Mouse (Mus musculus): Measurements from ENCODE around the gene Ppl.

Ppl gene

GRCm38 (mm10) chr16:5132401-5132801 lies at the start of gene Ppl:
Gene Ppl (minus strand): TSS chr16:5132421.
- CTCF ChIA-PET, result interaction anchor here in 1 of 4 experiments (1.1 kb wide), 1 partner anchor 124 kb away, joined by 3 read pairs; the partner anchor contains the start of gene Eef2kmt

DNA sequence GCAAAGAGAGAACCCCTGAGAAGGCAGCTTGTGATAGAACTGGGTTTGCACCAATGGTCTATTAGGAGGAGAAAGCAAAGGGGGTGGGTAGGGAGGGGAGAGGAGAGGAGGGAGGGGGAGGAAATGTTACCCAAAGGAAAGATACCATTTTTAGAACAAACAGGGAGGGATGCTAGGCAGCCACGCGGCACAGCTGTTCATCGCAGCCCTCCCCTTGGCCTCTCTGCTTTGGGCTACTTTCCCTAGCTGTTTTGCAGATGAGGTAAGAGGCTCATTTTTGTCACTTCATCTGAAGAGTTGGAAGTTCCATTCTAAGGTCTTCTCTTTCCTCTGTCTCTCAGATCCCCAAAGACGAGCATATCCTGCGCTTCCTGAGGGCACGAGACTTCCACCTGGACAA lies 40.4 kb upstream of the Ppl start:
- CTCF ChIA-PET, result no interaction called here
- POLR2A ChIA-PET, result no interaction called here

More at GRCm38 (mm10) chr16:5132401-5132801, at the start of gene Ppl:
- POLR2A ChIA-PET, result interaction anchor here in 2 of 4 experiments (1.0 to 1.4 kb wide), 2 partner anchors 20 to 252 kb away, joined by 5 read pairs; no protein-coding TSS in a partner anchor

GRCm38 (mm10) chr16:5168829-5169228 lies 36.6 kb upstream of the Ppl start:
- POLR2A ChIA-PET, result interaction anchor here in 1 of 4 experiments (0.7 kb wide), 1 partner anchor 288 kb away, joined by 4 read pairs; the partner anchor contains the start of gene Ubald1
- CTCF ChIA-PET, result no interaction called here

GRCm38 (mm10) chr16:5168038-5168437 lies 35.8 kb upstream of the Ppl start:
- POLR2A ChIA-PET, result interaction anchor here in 1 of 4 experiments (0.7 kb wide), 1 partner anchor 288 kb away, joined by 4 read pairs; the partner anchor contains the start of gene Ubald1
- CTCF ChIA-PET, result no interaction called here

DNA sequence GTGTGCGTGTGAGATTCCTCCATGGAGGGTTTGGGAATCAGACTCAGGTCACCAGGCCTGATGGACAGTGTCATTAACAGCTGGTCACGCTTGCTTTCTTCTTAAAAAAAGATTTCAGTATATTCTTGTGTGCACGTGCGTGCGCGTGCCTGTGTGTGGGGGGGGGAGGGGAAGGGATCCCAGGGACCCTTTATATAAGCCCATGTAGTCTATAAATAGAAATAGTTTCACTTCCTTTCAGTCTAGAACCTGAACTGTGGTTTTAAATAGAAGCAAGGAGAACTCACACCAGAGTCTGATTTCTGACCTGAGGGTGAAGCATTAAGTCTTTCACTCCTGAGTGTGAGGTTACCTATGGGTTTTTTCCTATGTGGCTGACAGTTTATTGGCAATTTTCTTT lies 32.1 kb upstream of the Ppl start:
- POLR2A ChIA-PET, result interaction anchor here in 1 of 4 experiments (0.7 kb wide), 1 partner anchor 15 kb away, joined by 5 read pairs; no protein-coding TSS in a partner anchor
- CTCF ChIA-PET, result interaction anchor here in 1 of 4 experiments (1.6 kb wide), 1 partner anchor 251 kb away, joined by 3 read pairs; no protein-coding TSS in a partner anchor

DNA sequence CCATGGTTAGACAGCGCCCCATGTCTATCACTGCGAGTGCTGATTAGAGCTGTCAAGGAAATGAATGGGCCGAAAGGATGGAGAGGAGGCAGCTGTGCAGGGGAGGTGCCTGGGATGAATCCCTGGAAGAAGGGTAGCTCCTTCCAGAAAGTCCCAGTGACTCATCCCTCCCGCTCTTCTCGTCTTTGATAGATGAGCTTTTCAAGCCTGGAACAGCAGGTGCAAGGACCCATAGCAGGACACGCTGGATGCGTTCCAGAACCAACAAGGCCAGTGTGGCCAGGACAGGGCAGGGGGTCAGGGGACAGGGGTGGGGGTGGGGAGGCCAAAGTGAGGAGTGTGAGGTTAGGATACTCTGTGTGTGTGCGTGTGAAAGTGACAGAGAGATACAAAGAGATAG lies 27.0 kb upstream of the Ppl start:
- ChIA-PET POLR2A (interaction anchor here in 3 of 4 experiments (0.6 to 1.1 kb wide), 4 partner anchors 12 to 534 kb away, joined by 3 to 4 read pairs (median 4); partner anchors contain the start of genes Pam16 (in 1 of the 3) and Sec14l5 (in 1 of the 3)), CTCF (interaction anchor here in 1 of 4 experiments (0.6 kb wide), 1 partner anchor 36 kb away, joined by 3 read pairs; no protein-coding TSS in a partner anchor)

GRCm38 (mm10) chr16:5157113-5157512 lies 24.9 kb upstream of the Ppl start:
- POLR2A ChIA-PET, result interaction anchor here in 1 of 4 experiments (0.6 kb wide), 1 partner anchor 273 kb away, joined by 3 read pairs; no protein-coding TSS in a partner anchor
- CTCF ChIA-PET, result interaction anchor here in 1 of 4 experiments (0.6 kb wide), 1 partner anchor 225 kb away, joined by 3 read pairs; no protein-coding TSS in a partner anchor

- CTCF ChIA-PET, result interaction anchor here in 1 of 4 experiments (0.7 kb wide), 1 partner anchor 532 kb away, joined by 3 read pairs; the partner anchor contains the start of gene Pam16
- POLR2A ChIA-PET, result no interaction called here
Measured at GRCm38 (mm10) chr16:5156495-5156894, 24.3 kb upstream of the Ppl start.

GRCm38 (mm10) chr16:5155014-5155413 lies 22.8 kb upstream of the Ppl start:
- POLR2A ChIA-PET, result interaction anchor here in 2 of 4 experiments (0.6 to 1.4 kb wide), 3 partner anchors 13 to 156 kb away, joined by 3 to 4 read pairs (median 4); partner anchors contain the start of gene Eef2kmt (in 1 of the 2)
- CTCF ChIA-PET, result no interaction called here

- ChIA-PET CTCF (interaction anchor here in 1 of 4 experiments (0.6 kb wide), 1 partner anchor 567 kb away, joined by 3 read pairs; no protein-coding TSS in a partner anchor), POLR2A (interaction anchor here in 3 of 4 experiments (0.7 to 1.4 kb wide), 3 partner anchors 11 to 593 kb away, joined by 3 to 4 read pairs (median 3); partner anchors contain the start of gene Eef2kmt (in 1 of the 3))
Measured at GRCm38 (mm10) chr16:5153299-5154026, 21.2 kb upstream of the Ppl start.

- CTCF ChIA-PET, result no interaction called here
- POLR2A ChIA-PET, result no interaction called here
Measured at GRCm38 (mm10) chr16:5150544-5150943, 18.3 kb upstream of the Ppl start.

DNA sequence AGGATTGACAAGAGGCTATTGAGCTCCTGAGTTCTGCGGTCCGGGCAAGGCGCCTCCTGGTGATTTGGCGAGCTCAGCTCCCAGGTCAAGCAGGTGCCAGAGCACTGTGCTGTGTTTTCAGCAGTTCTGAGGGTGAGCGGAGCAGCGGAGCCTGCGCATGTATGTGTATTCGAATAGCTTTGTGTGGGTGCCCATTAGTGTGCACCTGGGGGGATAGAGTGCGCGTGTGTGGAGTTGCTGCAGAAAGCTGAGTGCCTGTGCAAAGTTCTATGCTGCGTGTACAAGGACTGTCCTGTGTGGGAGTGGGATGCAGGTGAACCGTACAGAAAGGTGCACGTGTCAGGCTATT lies 14.8 kb upstream of the Ppl start, which contains the start of gene Sec14l5:
Sec14l5 (plus strand) TSS at position 73 of the 349 bp plus-strand sequence.
- ChIA-PET CTCF (interaction anchor here in 2 of 4 experiments (0.7 to 2.4 kb wide), 4 partner anchors 108 to 384 kb away, joined by 3 to 9 read pairs (median 3); no protein-coding TSS in a partner anchor), POLR2A (interaction anchor here (0.6 to 2.6 kb wide), 14 partner anchors 12 to 480 kb away, joined by 3 to 6 read pairs (median 3); partner anchors contain the start of genes Ubn1 (in 3 of the 4), Glyr1 (in 2 of the 4), Coro7 (in 1 of the 4) and Nudt16l1 (in 1 of the 4))

GRCm38 (mm10) chr16:5146367-5147036 lies 14.3 kb upstream of the Ppl start:
- POLR2A ChIA-PET, result interaction anchor here (0.7 to 2.6 kb wide), 15 partner anchors 13 to 699 kb away, joined by 3 to 6 read pairs (median 3); partner anchors contain the start of genes Glyr1 (in 2 of the 4), Ubn1 (in 2 of the 4), Coro7 (in 1 of the 4) and Nudt16l1 (in 1 of the 4)
- CTCF ChIA-PET, result interaction anchor here in 2 of 4 experiments (0.7 to 2.4 kb wide), 6 partner anchors 108 to 938 kb away, joined by 3 to 9 read pairs (median 3); no protein-coding TSS in a partner anchor

DNA sequence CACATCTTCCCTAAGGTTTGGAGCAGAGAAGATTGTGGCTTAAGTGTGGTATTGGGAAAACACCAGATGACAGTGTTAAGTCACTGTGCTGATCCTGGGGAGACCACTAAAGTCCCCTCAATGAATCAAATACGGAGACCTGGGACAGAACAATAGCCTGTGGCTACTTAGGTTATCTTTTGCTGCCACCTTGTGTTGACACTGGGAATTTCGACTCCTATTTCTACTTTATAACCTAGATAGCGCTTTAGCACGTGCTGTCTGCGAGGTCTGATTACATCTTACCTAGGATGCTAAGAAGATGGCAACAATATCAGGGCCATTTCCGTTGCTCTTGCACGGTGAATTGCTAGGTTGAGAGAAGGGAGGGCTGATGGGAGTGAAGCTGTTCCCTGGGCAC lies 13.3 kb upstream of the Ppl start:
- CTCF ChIA-PET, result interaction anchor here in 2 of 4 experiments (0.7 to 2.4 kb wide), 4 partner anchors 166 to 939 kb away, joined by 3 to 9 read pairs (median 4); no protein-coding TSS in a partner anchor
- POLR2A ChIA-PET, result interaction anchor here in 3 of 4 experiments (0.9 to 2.6 kb wide), 7 partner anchors 49 to 604 kb away, joined by 3 to 5 read pairs (median 3); partner anchors contain the start of genes Glyr1 (in 2 of the 3), Ubn1 (in 2 of the 3), Nudt16l1 (in 1 of the 3) and Srl (in 1 of the 3)

- CTCF ChIA-PET, result no interaction called here
- POLR2A ChIA-PET, result interaction anchor here in 2 of 4 experiments (0.5 to 0.9 kb wide), 2 partner anchors 88 to 305 kb away, joined by 3 to 4 read pairs; partner anchors contain the start of gene 4930562C15Rik (in 1 of the 2)
Measured at GRCm38 (mm10) chr16:5139741-5140140, 7.5 kb upstream of the Ppl start.

- POLR2A ChIA-PET, result interaction anchor here in 1 of 4 experiments (1.0 kb wide), 1 partner anchor 124 kb away, joined by 3 read pairs; the partner anchor contains the start of gene Rogdi
- CTCF ChIA-PET, result interaction anchor here in 1 of 4 experiments (1.4 kb wide), 1 partner anchor 223 kb away, joined by 3 read pairs; no protein-coding TSS in a partner anchor
Measured at GRCm38 (mm10) chr16:5137006-5137540, 4.9 kb upstream of the Ppl start.

DNA sequence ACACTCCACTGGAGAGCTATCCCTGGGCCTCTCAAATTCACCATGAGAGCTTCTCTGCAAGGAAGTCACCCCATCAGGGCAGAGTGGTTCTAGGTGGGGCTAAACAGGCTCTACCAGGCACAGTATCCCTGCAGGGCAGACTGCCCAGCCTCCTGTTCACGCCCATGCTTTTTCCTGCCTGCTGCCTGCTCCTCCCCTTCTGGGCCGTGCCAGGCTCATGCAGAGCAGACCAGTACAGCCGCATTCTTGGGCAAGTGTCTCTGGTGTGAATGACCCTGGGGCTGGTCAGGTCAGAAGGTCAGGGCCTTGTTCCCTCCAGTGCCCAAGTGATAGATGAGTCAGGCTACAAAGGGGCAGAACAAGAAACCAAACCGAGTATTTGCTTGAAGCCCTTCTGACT lies 4.3 kb upstream of the Ppl start:
- POLR2A ChIA-PET, result interaction anchor here in 1 of 4 experiments (0.9 kb wide), 1 partner anchor 31 kb away, joined by 3 read pairs; no protein-coding TSS in a partner anchor
- CTCF ChIA-PET, result no interaction called here

All from embryonic stem cell, embryonic (primary cell).